Mouse (Mus musculus) inflammation-experienced regulatory T-cells, adult 16 weeks (primary cell): ENCODE measurements around the gene Crbn. TPM values are rescaled to one million over a fixed set of nuclear protein-coding genes. Genes with fewer than 3 reads are reported as not detected.

Experiments used
- polyA plus RNA-seq: library from polyadenylated mRNA; unstranded; fragments of 100-300 nt; shearing (Covaris generic); gene quantifications from one replicate; pipeline ENCODE4 v1.2.1, GENCODE M21; 2017

The Crbn gene
- 180 TPM for polyA plus RNA-seq

GRCm38 (mm10) chr6:106799333-106800226, at the start of gene Crbn:
TSS of gene Crbn (minus strand) at chr6:106800077.

DNA sequence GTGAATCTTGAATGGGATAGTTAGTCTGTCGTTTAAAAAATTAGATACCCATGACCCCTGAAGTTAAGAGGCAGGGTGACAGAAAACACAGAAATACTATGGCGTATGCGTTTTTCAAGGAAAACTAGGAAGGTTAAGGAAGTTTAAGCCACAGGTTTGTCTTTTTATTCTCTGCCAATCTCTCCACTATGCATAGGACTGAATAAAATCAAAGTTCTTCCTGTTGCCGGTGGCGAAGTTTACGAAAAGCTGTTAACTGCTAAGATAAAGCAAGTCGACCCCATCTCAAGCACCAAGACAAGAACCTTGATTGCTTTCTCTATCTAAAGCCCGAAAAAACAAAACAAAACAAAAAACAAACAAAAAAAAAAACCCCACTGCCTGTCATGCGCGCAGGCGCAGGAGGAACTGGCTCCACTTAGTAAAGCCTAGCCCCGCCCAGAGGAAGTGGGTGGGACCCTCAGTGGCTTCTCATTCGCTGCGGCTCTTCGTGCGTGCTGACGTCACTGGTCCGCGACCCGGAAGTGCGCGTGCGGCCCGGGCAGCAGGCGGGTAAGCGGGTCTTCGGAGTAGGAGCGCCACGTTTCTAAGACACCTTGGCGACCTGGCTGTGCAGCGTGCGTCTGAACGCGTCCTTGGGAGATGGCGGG, 31.1 kb downstream of the Crbn start, which contains the start of gene Trnt1:
Gene Trnt1 (plus strand): TSS at position 481 of the 650 bp plus-strand sequence.

DNA sequence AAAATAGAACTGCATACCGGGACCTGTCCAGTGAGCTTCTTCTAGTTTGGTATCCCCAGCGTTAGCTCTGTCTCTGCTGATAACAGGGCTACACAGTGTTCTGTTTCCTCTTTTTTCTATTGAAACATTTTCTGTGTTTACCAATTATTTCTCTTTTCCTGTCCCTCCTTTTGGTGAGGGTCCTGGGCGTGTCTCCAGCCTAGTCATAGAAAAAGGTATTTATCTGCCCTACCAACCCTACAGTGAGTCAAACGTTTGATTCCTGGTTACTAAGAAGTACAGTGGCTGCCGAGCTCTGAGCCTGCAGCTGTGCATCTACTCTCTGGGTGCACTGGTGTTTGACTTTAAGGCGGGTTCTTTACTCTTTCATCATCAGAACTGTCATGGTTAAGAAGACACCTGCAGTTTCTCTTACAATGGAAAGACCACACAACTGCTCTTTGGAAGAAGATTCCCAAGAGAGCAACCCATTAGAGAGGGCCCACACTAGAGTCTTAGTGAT, 50.9 kb downstream of the Crbn start, which contains the start of gene Il5ra:
Gene Il5ra (minus strand): TSS at position 151 of the 502 bp plus-strand sequence.

Other genes with a start within 250 kb of the Crbn start
- gene Il5ra, start 51.0 kb downstream of the Crbn start, polyA plus RNA-seq, result 0.11 TPM
- 92.9 TPM for gene Trnt1, start 31.0 kb downstream of the Crbn start, polyA plus RNA-seq